Mouse (Mus musculus): Measurements from ENCODE around the gene Rnf222. TPM values are rescaled to one million over a fixed set of nuclear protein-coding genes. Genes with fewer than 3 reads are reported as not detected.

The Rnf222 gene
- polyA plus RNA-seq, 1 experiment, result 0.04 TPM

DNA sequence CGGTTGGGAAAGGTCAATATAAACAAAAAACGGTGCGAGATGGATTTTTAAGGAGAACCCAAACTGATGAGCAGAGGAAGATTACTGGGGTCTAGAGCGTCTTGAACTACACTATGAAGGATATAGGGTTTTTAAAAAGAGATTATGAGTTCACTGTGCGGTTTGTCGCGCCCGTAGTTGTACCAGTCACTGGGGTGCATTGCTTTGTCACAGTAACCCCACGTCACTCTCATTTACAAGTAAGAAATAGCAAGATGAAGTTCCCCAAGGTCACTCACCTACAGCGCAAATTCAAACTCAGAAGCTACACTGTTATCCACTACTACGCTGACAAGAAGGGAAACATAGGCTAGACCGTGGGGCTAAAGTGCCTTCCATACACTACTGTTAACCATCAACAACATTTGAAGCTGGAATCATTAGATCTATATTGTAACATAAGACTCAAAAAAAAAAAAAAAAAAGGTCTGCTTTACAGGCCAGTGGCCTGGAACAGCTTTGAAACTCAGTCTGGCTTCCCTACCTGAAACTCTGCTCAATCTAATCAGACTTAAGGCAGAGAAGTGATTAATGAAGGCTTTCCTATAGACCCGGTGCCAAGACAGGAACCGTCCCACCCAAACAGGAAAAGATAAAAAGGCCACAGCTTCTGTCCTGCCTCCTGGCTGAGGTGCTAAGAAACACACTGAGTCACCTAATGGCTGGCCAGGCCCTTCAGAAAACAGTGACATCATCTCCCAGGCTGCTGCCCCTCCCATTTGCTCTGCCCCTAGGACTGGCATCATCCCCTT, 34.5 kb upstream of the Rnf222 start:
- TF ChIP-seq POLR2A (IDR thresholded peaks at IDR 0.05; ENCODE audit: low read depth, low read length) (no peak), CTCF (IDR thresholded peaks at IDR 0.05; ENCODE audit: extremely low read depth, insufficient read depth, insufficient read length, insufficient replicate concordance) (no peak)
- peaks cover 2% of the 10 kb centered on the region for H3K4me1 ChIP-seq (ENCODE audit: control insufficient read depth, insufficient read depth, insufficient read length)
- H3K27me3 ChIP-seq (ENCODE audit: control insufficient read depth, insufficient read depth, low read length), result no peaks in the 10 kb centered on the region
- 20% methylated on average over 14 of the region's 14 CpGs for WGBS
- DNase-seq (ENCODE audit: low read depth in 1 of 2, low spot score in 2 of 2), result peak in 1 of 2 experiments; percentile 22
- H3K27ac ChIP-seq (ENCODE audit: insufficient read depth, low read length), result peak overlapping the region; percentile 53
- H3K4me3 ChIP-seq (ENCODE audit: extremely low read depth, insufficient read depth, insufficient read length), result peak overlapping the region; percentile 54
- no peaks in the 10 kb centered on the region for H3K36me3 ChIP-seq (ENCODE audit: control insufficient read depth, insufficient read depth, low read length)

DNA sequence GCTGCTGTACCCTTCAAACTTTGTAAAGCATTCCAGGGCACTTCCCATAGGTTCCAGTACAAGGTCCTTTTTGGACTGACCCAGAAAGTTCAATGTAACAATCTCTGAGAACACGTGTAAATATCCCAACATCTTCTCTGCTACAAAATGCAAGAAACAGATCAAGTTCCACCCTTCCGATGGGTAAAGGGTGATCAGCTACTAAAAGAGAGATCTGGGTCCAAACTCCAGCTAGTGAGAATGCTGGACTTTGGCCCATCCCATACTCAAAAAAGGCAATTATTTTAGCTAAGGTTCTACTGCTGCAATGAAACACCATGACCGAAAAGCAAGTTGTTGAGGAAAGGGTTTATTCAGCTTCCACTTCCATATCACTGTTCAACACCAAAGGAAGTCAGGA, 33.7 kb upstream of the Rnf222 start:
- WGBS, result 89% methylated on average over 3 of the region's 3 CpGs
- H3K4me1 ChIP-seq (ENCODE audit: control insufficient read depth, insufficient read depth, insufficient read length), result peaks cover 2% of the 10 kb centered on the region
- no peak for DNase-seq (ENCODE audit: low read depth in 1 of 2, low spot score in 2 of 2)

DNA sequence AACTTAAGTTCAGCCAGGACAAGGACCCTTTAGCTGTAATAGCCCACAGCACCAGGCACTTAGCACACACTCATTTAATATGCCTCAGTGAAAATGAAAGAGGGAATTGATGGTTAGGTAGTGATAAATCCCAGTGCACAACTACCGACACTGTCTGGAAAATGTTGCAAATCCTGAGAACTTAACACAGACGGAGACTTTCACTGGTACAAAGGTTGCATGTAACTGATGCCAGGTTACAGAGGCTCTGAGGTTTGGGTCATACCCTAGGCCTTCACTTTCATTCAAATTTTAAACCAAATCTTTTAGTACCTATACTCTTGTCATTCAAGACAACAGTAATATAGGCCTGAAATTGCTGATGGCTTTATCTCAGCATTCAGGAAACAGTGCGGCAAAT, 31.0 kb upstream of the Rnf222 start:
- WGBS, result 91% methylated on average over 3 of the region's 3 CpGs
- H3K4me1 ChIP-seq (ENCODE audit: control insufficient read depth, insufficient read depth, insufficient read length), result peaks cover 2% of the 10 kb centered on the region
- H3K27me3 ChIP-seq (ENCODE audit: control insufficient read depth, insufficient read depth, low read length), result no peaks in the 10 kb centered on the region
- no peak overlapping the region for H3K4me3 ChIP-seq (ENCODE audit: extremely low read depth, insufficient read depth, insufficient read length)
- no peak overlapping the region for H3K27ac ChIP-seq (ENCODE audit: insufficient read depth, low read length)
- DNase-seq (ENCODE audit: low read depth in 1 of 2, low spot score in 2 of 2), result no peak
- no peaks in the 10 kb centered on the region for H3K36me3 ChIP-seq (ENCODE audit: control insufficient read depth, insufficient read depth, low read length)
- TF ChIP-seq CTCF (IDR thresholded peaks at IDR 0.05; ENCODE audit: extremely low read depth, insufficient read depth, insufficient read length, insufficient replicate concordance) (no peak), POLR2A (IDR thresholded peaks at IDR 0.05; ENCODE audit: low read depth, low read length) (no peak)

More for the DNA sequence above, 33.7 kb upstream of the Rnf222 start:
- no peaks in the 10 kb centered on the region for H3K27me3 ChIP-seq (ENCODE audit: control insufficient read depth, insufficient read depth, low read length)
- H3K4me3 ChIP-seq (ENCODE audit: extremely low read depth, insufficient read depth, insufficient read length), result no peak overlapping the region
- TF ChIP-seq POLR2A (IDR thresholded peaks at IDR 0.05; ENCODE audit: low read depth, low read length) (no peak), CTCF (IDR thresholded peaks at IDR 0.05; ENCODE audit: extremely low read depth, insufficient read depth, insufficient read length, insufficient replicate concordance) (no peak)
- H3K27ac ChIP-seq (ENCODE audit: insufficient read depth, low read length), result no peak overlapping the region
- H3K36me3 ChIP-seq (ENCODE audit: control insufficient read depth, insufficient read depth, low read length), result no peaks in the 10 kb centered on the region

DNA sequence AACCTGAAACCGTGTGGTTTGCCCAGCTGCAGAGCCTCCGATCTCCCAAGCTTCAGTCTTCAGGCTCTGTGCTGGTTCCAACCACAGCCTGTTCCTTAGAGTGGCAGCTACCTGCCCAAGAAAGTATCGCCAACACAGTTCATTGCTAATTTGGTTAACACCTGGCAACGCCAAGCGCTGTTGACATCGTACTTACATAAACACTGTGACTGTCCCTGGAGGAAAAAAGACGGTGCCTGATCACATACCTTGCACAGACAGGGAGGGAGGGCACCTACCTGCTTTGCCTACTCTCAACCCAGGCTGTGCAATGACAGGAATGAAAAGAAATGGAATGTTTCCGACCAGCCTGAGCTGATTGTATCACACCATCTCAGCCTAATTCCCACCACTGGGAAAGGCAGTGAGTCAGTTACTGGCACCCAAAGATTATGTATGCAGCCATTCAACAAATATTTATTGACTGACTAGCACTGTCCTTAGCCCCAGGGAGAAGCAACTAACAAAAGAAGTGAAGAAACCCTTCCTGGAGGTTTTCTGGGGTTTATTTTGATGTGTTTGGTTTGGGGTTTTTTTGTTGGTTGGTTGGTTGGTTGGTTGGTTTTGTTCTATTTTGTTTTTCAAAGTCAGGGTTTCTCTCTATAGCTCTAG, 28.3 kb upstream of the Rnf222 start:
- Histone ChIP-seq H3K27ac (ENCODE audit: insufficient read depth, low read length) (no peak overlapping the region), H3K36me3 (ENCODE audit: control insufficient read depth, insufficient read depth, low read length) (no peaks in the 10 kb centered on the region), H3K4me1 (ENCODE audit: control insufficient read depth, insufficient read depth, insufficient read length) (no peaks in the 10 kb centered on the region; the same call in 1 of the 2 replicates), H3K27me3 (ENCODE audit: control insufficient read depth, insufficient read depth, low read length) (no peaks in the 10 kb centered on the region), H3K4me3 (ENCODE audit: extremely low read depth, insufficient read depth, insufficient read length) (no peak overlapping the region)
- no peak for DNase-seq (ENCODE audit: low read depth in 1 of 2, low spot score in 2 of 2)
- 81% methylated on average over 8 of the region's 8 CpGs for WGBS
- TF ChIP-seq POLR2A (IDR thresholded peaks at IDR 0.05; ENCODE audit: low read depth, low read length) (no peak), CTCF (IDR thresholded peaks at IDR 0.05; ENCODE audit: extremely low read depth, insufficient read depth, insufficient read length, insufficient replicate concordance) (no peak)

DNA sequence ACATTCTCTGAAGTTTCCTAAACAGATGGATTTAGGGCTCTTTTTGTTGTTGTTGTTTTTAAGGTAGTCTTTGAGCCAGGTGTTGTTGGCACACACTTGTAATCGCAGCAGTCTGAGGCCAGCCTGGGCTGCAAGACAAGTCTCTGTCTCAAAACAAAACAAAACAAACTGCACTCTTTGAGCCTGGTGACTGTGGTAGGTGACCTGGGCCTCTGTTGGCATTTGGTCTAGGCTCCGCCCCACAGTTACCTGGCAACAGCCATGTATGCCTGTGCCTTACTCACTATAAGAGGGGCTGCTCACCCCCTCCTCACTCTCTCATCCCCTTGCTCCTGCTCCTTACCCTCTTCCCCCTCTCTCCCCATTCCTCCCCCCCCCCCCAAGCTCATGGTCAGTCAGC, 26.1 kb upstream of the Rnf222 start:
- no peaks in the 10 kb centered on the region; the same call in 1 of the 2 replicates for H3K4me1 ChIP-seq (ENCODE audit: control insufficient read depth, insufficient read depth, insufficient read length)
- no peak overlapping the region for H3K27ac ChIP-seq (ENCODE audit: insufficient read depth, low read length)
- H3K27me3 ChIP-seq (ENCODE audit: control insufficient read depth, insufficient read depth, low read length), result no peaks in the 10 kb centered on the region; the same call in 1 of the 2 replicates
- DNase-seq (ENCODE audit: low read depth in 1 of 2, low spot score in 2 of 2), result no peak
- 95% methylated on average over 2 of the region's 2 CpGs for WGBS
- no peak for TF ChIP-seq POLR2A (IDR thresholded peaks at IDR 0.05; ENCODE audit: low read depth, low read length)
- no peak for TF ChIP-seq CTCF (IDR thresholded peaks at IDR 0.05; ENCODE audit: extremely low read depth, insufficient read depth, insufficient read length, insufficient replicate concordance)
- no peak overlapping the region for H3K4me3 ChIP-seq (ENCODE audit: extremely low read depth, insufficient read depth, insufficient read length)
- no peaks in the 10 kb centered on the region for H3K36me3 ChIP-seq (ENCODE audit: control insufficient read depth, insufficient read depth, low read length)

DNA sequence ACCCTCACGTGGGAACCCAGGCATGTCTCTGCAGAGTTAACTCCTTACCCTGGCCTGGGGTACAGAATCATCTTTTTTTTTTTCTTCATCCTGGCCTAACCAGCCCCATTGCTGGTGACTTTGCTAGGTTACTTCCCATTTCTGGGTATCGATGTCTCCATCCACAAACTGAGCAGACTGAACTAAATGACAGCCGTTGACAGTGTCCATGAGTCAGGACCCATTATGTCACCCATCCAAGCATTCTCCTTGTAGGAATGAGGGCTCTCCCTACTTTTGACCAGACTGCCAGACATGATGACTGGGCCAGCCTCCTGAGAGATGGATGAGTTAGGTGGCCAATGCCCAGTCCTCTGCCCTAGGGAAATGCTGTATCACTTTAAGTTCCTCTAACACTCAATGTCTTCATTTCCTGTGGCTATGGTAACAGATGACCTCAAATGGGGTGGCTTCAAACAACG, 24.7 kb upstream of the Rnf222 start:
- TF ChIP-seq CTCF (IDR thresholded peaks at IDR 0.05; ENCODE audit: extremely low read depth, insufficient read depth, insufficient read length, insufficient replicate concordance), result no peak
- TF ChIP-seq POLR2A (IDR thresholded peaks at IDR 0.05; ENCODE audit: low read depth, low read length), result no peak
- no peaks in the 10 kb centered on the region; the same call in 1 of the 2 replicates for H3K4me1 ChIP-seq (ENCODE audit: control insufficient read depth, insufficient read depth, insufficient read length)
- 19% methylated on average over 4 of the region's 4 CpGs for WGBS

More for the DNA sequence above, 24.7 kb upstream of the Rnf222 start:
- DNase-seq (ENCODE audit: low read depth in 1 of 2, low spot score in 2 of 2), result no peak
- no peak overlapping the region for H3K4me3 ChIP-seq (ENCODE audit: extremely low read depth, insufficient read depth, insufficient read length)
- no peak overlapping the region for H3K27ac ChIP-seq (ENCODE audit: insufficient read depth, low read length)
- H3K27me3 ChIP-seq (ENCODE audit: control insufficient read depth, insufficient read depth, low read length), result no peaks in the 10 kb centered on the region; the same call in 1 of the 2 replicates
- H3K36me3 ChIP-seq (ENCODE audit: control insufficient read depth, insufficient read depth, low read length), result no peaks in the 10 kb centered on the region

Data from spleen, adult 2 months (tissue).